Mouse (Mus musculus) neural tube, embryonic 15.5 days (tissue): ENCODE results near the gene Slc27a3. TPM values are rescaled to one million over a fixed set of nuclear protein-coding genes. Genes with fewer than 3 reads are reported as not detected.
"Not testable (repeated sequence)": the region's sequence is repeated elsewhere in the genome, so short reads cannot be mapped to it uniquely, and the experiment has no call there.

Experiments used
- ATAC-seq: fragments of 200-750 bp; cut with Nextera tagmentation; 2 replicates; pipeline ENCODE4 v1.8.0; 2017; ENCODE audit warnings: mild to moderate bottlenecking, moderate TSS enrichment, moderate library complexity; ENCODE audit not compliant: low FRiP score
- H3K27ac ChIP-seq: fragments of 300-500 bp; sonication (generic); replicated peaks from 2 replicates; pipeline ENCODE4 v1.5.1; 2015; ENCODE audit warnings: mild to moderate bottlenecking, inconsistent platforms
- H3K27me3 ChIP-seq: fragments of 300-500 bp; sonication (generic); replicated peaks from 2 replicates; pipeline ENCODE4 v1.6.1; 2015; ENCODE audit warnings: inconsistent platforms
- H3K36me3 ChIP-seq: fragments of 300-500 bp; sonication (generic); 2 replicates; pipeline ENCODE4 v1.6.1; 2015; ENCODE audit warnings: inconsistent platforms
- H3K4me1 ChIP-seq: fragments of 300-500 bp; sonication (generic); 2 replicates; pipeline ENCODE4 v1.6.1; 2015; ENCODE audit warnings: inconsistent platforms
- H3K4me2 ChIP-seq: fragments of 300-500 bp; sonication (generic); 2 replicates; pipeline ENCODE4 v1.6.1; 2015; ENCODE audit warnings: inconsistent platforms, mild to moderate bottlenecking, moderate library complexity
- H3K4me3 ChIP-seq: fragments of 300-500 bp; sonication (generic); replicated peaks from 2 replicates; pipeline ENCODE4 v1.5.1; 2015; ENCODE audit warnings: mild to moderate bottlenecking, inconsistent platforms
- H3K9ac ChIP-seq: fragments of 300-500 bp; sonication (generic); replicated peaks from 2 replicates; pipeline ENCODE4 v1.6.1; 2015; ENCODE audit warnings: mild to moderate bottlenecking, inconsistent platforms
- H3K9me3 ChIP-seq: fragments of 300-500 bp; sonication (generic); replicated peaks from 2 replicates; pipeline ENCODE4 v1.6.1; 2016; ENCODE audit warnings: inconsistent platforms
- WGBS: fragments of 180-500 bp; shearing (Covaris S2); methylation state at CpG from one replicate; pipeline ENCODE4 v1.1.7; 2015; ENCODE audit warnings: mixed read lengths; 5-methylcytosine and 5-hydroxymethylcytosine counted together
- polyA plus RNA-seq: library from polyadenylated mRNA; unstranded; fragments of >200 nt; fragmentation: Nextera tagmentation; extraction: Ambion mirVana; gene quantifications from 2 replicates; pipeline ENCODE4 v1.2.1, GENCODE M21; 2015

Gene Slc27a3
- polyA plus RNA-seq, 1 experiment from 2014 or later: 34.3 TPM

GRCm38 (mm10) chr3:90373432-90374028 is 16.2 kb downstream of the Slc27a3 start:
- H3K9ac ChIP-seq: no peak overlapping the region
- no peaks in the 10 kb centered on the region for H3K27me3 ChIP-seq
- no peaks in the 10 kb centered on the region for H3K36me3 ChIP-seq
- H3K4me1 ChIP-seq: peaks cover 4% of the 10 kb centered on the region; the same call in 1 of the 2 replicates
- H3K9me3 ChIP-seq: no peaks in the 10 kb centered on the region
- peak; percentile 85 for ATAC-seq
- H3K4me2 ChIP-seq: no peak overlapping the region
- WGBS: 26% methylated on average over 4 of the region's 4 CpGs
- H3K27ac ChIP-seq: no peak overlapping the region
- no peak overlapping the region for H3K4me3 ChIP-seq

DNA sequence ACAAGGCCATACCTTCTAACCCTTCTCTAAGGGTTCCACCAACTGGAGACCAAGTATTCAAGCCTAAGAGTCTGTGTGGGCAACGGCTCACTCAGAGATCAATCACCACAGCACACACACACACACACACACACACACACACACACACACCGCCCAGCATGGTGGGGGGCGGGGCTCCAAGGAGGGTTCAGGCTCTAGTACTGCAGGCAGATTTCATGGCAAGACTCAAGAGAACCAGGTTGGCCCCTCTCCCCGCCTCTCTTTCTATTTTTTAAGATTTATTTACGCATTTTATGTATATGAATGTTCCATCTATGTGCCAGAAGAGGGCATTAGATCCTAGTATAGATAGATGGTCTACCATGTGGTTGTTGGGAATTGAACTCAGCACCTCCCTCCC is 16.9 kb downstream of the Slc27a3 start:
- Histone ChIP-seq H3K27me3 (no peaks in the 10 kb centered on the region), H3K4me2 (no peak overlapping the region), H3K9ac (no peak overlapping the region), H3K27ac (no peak overlapping the region), H3K4me1 (peaks cover 4% of the 10 kb centered on the region; the same call in 1 of the 2 replicates), H3K9me3 (no peaks in the 10 kb centered on the region), H3K36me3 (no peaks in the 10 kb centered on the region), H3K4me3 (no peak overlapping the region)
- WGBS: 67% methylated on average over 5 of the region's 5 CpGs
- ATAC-seq: peak; percentile 15; the same call in 1 of the 2 replicates

DNA sequence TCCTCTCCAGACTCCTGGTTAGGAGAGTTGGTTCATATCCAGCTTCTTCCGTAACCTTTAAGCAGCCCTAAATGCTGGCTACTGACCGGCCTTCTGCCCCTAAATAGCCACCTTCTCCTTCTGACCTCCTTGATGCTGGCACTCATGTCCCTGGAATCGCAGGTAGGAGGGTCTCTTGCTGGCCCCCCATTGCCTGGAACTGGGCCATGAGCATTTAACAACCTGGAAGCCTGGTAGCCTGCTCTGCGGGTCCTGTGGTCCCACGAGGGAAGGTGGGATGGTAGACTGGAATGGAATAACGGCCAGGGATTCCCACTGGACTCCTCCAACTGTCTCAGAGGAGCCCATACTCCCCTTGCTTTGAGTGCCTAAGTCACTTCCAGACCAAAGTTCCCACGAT is 17.9 kb downstream of the Slc27a3 start:
- Histone ChIP-seq H3K4me3 (no peak overlapping the region), H3K4me1 (peaks cover 4% of the 10 kb centered on the region; the same call in 1 of the 2 replicates), H3K27me3 (no peaks in the 10 kb centered on the region), H3K36me3 (no peaks in the 10 kb centered on the region), H3K9me3 (no peaks in the 10 kb centered on the region), H3K9ac (no peak overlapping the region), H3K27ac (no peak overlapping the region), H3K4me2 (no peak overlapping the region)
- 73% methylated on average over 7 of the region's 7 CpGs for WGBS
- ATAC-seq: no peak

GRCm38 (mm10) chr3:90369041-90369440 is 20.7 kb downstream of the Slc27a3 start:
- no peak overlapping the region for H3K4me2 ChIP-seq
- no peaks in the 10 kb centered on the region for H3K9me3 ChIP-seq
- H3K27me3 ChIP-seq: no peaks in the 10 kb centered on the region
- H3K4me1 ChIP-seq: peaks cover 4% of the 10 kb centered on the region; the same call in 1 of the 2 replicates
- no peak overlapping the region for H3K4me3 ChIP-seq
- H3K36me3 ChIP-seq: no peaks in the 10 kb centered on the region
- 13% methylated on average over 2 of the region's 2 CpGs for WGBS
- ATAC-seq: no peak
- no peak overlapping the region for H3K9ac ChIP-seq
- no peak overlapping the region for H3K27ac ChIP-seq

DNA sequence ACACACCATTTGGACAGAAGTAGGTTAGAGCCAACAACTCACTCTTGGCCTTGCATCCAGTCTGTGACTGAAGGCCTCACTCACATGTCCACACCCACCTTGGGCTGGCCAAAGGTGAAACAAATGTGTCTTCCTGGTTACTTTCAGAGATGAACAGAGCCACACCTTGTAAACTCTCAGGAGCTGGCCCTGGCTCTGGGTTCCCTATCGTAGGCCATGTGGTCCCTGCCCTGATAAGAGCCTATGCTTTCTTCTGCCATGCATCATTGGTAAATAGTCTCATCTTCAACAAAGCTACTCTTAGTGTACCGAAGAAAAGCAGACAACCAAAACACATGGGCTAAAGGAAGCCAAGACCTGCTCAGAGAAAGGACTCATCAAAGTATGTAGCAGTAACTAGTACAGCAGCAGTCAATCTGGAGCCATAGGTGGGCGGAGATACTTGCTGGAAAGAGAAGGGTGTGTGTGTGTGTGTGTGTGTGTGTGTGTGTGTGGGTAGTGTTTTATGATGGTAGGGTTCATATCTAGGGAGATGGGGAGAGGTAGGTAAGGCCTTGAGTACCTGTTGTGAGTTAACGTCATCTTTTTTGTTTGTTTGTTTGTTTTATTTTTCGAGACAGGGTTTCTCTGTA is 22.6 kb downstream of the Slc27a3 start:
- H3K27me3 ChIP-seq: no peaks in the 10 kb centered on the region
- no peak overlapping the region for H3K27ac ChIP-seq
- no peak for ATAC-seq
- H3K4me2 ChIP-seq: no peak overlapping the region
- H3K36me3 ChIP-seq: no peaks in the 10 kb centered on the region
- H3K9me3 ChIP-seq: no peaks in the 10 kb centered on the region
- 89% methylated on average over 5 of the region's 5 CpGs for whole genome bisulfite sequencing
- no peak overlapping the region for H3K9ac ChIP-seq
- H3K4me3 ChIP-seq: no peak overlapping the region
- H3K4me1 ChIP-seq: peaks cover 4% of the 10 kb centered on the region; the same call in 1 of the 2 replicates

DNA sequence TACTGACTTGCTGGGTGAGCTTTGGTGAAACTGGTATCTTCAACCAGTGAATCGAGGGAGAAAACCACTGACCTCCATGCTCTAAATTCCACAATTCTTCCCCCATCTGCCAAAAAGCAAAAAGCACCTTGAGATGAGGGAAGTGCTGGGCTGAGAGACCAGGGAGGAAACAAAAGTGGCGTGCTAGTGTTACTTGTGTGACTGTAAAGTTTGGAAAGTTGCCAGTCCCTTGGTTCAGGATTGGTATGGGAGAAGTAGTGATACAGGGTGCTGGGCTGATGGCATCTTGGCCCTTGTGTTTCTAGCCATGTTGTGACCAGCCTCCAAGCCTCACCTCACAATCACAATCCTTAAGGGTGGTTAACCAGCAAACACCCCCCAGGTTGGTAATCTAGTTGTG is 27.4 kb downstream of the Slc27a3 start:
- no peak overlapping the region for H3K9ac ChIP-seq
- H3K4me2 ChIP-seq: no peak overlapping the region
- peaks cover 19% of the 10 kb centered on the region for H3K36me3 ChIP-seq
- H3K27ac ChIP-seq: no peak overlapping the region
- 84% methylated on average over 2 of the region's 2 CpGs for WGBS
- no peaks in the 10 kb centered on the region for H3K27me3 ChIP-seq
- H3K4me1 ChIP-seq: no peaks in the 10 kb centered on the region
- H3K4me3 ChIP-seq: no peak overlapping the region
- no peak for ATAC-seq
- no peaks in the 10 kb centered on the region for H3K9me3 ChIP-seq

GRCm38 (mm10) chr3:90361476-90361875 is 28.3 kb downstream of the Slc27a3 start:
- Histone ChIP-seq H3K27ac (no peak overlapping the region), H3K4me3 (no peak overlapping the region), H3K4me2 (no peak overlapping the region), H3K9me3 (no peaks in the 10 kb centered on the region), H3K9ac (no peak overlapping the region), H3K27me3 (no peaks in the 10 kb centered on the region), H3K4me1 (no peaks in the 10 kb centered on the region), H3K36me3 (peaks cover 27% of the 10 kb centered on the region)
- 89% methylated on average over 4 of the region's 4 CpGs for WGBS
- ATAC-seq: no peak

DNA sequence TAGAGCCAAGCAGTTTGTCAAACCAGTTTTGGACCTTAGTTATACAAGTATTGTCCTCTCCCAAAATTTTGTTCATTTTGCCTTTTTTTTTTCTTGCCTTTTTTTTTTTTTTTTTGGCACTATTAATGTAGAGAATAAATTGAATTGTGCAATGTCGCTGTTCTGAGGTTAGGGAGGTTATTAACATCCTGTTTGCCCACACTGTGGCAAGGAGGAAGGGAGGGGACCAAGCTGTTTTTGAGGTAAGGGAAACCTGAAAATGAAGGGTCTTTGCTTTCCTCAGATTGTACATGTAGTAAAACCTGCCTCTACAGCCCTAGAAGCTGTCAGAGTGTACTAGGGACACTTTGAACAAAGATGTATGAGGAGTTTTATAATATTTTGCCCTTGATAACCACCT is 30.5 kb downstream of the Slc27a3 start:
- H3K4me1 ChIP-seq: no peaks in the 10 kb centered on the region
- peaks cover 47% of the 10 kb centered on the region for H3K36me3 ChIP-seq
- no peak overlapping the region for H3K4me3 ChIP-seq
- no peaks in the 10 kb centered on the region for H3K27me3 ChIP-seq
- H3K9ac ChIP-seq: no peak overlapping the region
- H3K27ac ChIP-seq: no peak overlapping the region
- WGBS: 100% methylated on average over 1 of the region's 1 CpGs
- no peak for ATAC-seq
- H3K9me3 ChIP-seq: no peaks in the 10 kb centered on the region
- H3K4me2 ChIP-seq: no peak overlapping the region

DNA sequence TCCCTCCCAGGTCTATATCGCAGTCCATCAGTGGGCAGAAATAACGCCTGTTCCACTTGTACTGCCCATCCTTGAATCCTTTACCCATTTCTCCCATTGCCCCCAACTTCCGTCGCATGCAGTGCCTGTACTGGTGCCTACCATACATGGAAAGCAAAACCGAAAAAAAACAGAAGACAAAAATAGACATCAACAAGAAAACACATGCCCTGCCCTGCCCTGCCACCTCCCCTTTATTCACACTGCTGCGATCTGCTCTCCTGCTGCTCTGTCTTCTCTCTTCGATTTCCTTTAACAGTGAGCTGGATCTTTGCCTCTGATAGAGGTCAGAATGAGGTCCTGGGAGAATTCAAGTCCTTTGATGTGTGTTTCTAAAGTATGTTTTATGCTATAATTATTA is 31.8 kb downstream of the Slc27a3 start:
- WGBS: 95% methylated on average over 7 of the region's 7 CpGs
- Histone ChIP-seq H3K4me2 (no peak overlapping the region), H3K4me1 (no peaks in the 10 kb centered on the region), H3K9me3 (no peaks in the 10 kb centered on the region), H3K27me3 (no peaks in the 10 kb centered on the region), H3K4me3 (no peak overlapping the region), H3K27ac (no peak overlapping the region), H3K9ac (no peak overlapping the region), H3K36me3 (peaks cover 58% of the 10 kb centered on the region)
- ATAC-seq: no peak

GRCm38 (mm10) chr3:90347847-90348246 is 41.9 kb downstream of the Slc27a3 start:
- Histone ChIP-seq H3K4me1 (no peaks in the 10 kb centered on the region), H3K27me3 (no peaks in the 10 kb centered on the region), H3K9ac (no peak overlapping the region), H3K9me3 (no peaks in the 10 kb centered on the region), H3K4me3 (no peak overlapping the region), H3K4me2 (no peak overlapping the region), H3K27ac (no peak overlapping the region), H3K36me3 (peaks cover 48% of the 10 kb centered on the region)
- 96% methylated on average over 4 of the region's 4 CpGs for WGBS
- no peak for ATAC-seq

DNA sequence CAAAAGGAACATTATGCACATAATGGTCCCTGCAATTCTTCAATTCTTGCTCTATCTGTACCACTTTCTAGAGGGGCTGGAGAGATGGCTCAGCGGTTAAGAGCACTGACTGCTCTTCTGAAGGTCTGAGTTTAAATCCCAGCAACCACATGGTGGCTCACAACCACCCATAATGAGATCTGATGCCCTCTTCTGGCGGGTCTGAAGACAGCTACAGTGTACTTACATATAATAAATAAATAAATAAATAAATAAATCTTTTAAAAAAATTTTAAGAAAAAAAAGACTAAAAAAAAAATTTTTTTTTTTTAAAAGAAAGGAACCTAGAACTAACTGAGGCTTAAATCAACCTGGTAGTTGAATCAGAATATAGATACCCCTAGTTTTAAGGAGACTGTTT is 46.9 kb downstream of the Slc27a3 start:
- H3K27me3 ChIP-seq, H3K4me3 ChIP-seq, H3K4me1 ChIP-seq, H3K27ac ChIP-seq, ATAC-seq, H3K9me3 ChIP-seq, H3K4me2 ChIP-seq, H3K9ac ChIP-seq: not testable (repeated sequence)
- WGBS: 62% methylated on average over 2 of the region's 2 CpGs
- peaks cover 24% of the 10 kb centered on the region for H3K36me3 ChIP-seq

DNA sequence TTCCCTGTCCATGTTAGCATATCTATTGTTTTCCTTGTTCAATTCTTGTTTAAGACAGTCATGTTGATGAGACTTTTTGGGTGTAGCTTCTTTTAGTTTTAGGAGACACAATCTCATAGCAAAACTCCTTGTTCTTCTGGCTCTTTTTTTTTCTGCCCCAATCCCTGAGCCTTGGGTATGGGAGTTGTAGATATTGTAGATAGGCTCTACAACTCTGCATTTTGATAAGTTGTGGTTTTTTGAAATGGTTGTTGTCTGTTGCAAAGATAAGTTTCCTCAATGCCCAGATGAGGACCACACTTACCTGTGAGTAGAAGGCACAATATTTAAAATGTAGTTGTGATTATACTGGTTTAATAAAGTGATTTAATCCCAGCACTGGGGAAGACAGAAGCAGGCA is 49.6 kb downstream of the Slc27a3 start:
- no peak for ATAC-seq
- no peak overlapping the region for H3K9ac ChIP-seq
- H3K4me3 ChIP-seq: no peak overlapping the region
- peaks cover 19% of the 10 kb centered on the region for H3K36me3 ChIP-seq
- no peaks in the 10 kb centered on the region for H3K27me3 ChIP-seq
- H3K9me3 ChIP-seq: no peaks in the 10 kb centered on the region
- H3K4me1 ChIP-seq: peaks cover 12% of the 10 kb centered on the region
- H3K4me2 ChIP-seq: no peak overlapping the region
- H3K27ac ChIP-seq: no peak overlapping the region
